Mouse (Mus musculus) small intestine, adult 2 months (tissue): ENCODE measurements around the gene Xpnpep3.

Source experiments
- CTCF ChIP-seq: fragments of 200-500 bp; IDR thresholded peaks from 2 replicates; pipeline ENCODE4 v1.5.1; 2012; ENCODE audit warnings: low read depth, mild to moderate bottlenecking, control low read depth, inconsistent platforms, low read length, moderate library complexity, mixed read lengths; ENCODE audit not compliant: insufficient replicate concordance, insufficient read length; ENCODE audit errors: extremely low read depth
- POLR2A ChIP-seq: fragments of 200-500 bp; IDR thresholded peaks from 2 replicates; pipeline ENCODE4 v1.6.1; 2012; ENCODE audit warnings: low read depth, mild to moderate bottlenecking, control low read depth, inconsistent platforms, low read length, moderate library complexity

DNA sequence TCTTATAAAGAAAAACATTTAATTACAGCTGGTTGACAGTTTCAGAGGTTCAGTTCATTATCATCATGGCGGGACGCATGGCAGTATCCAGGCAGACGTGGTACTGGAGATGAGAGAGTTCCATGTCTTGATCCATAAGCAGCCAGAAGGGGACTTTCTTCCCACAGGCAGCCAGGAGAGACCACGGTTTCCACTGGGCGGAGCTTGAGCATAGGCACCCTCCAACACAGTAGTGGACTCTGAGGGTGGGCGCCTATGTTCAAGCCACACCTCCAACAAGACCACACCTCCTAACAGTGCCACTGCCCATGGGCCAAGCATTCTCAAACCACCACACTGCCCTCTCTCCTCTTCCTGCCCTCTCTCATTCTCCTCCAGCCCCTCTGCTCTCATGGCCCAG, 83.8 kb downstream of the Xpnpep3 start:
- TF ChIP-seq CTCF (no peak), POLR2A (no peak)
